Mouse (Mus musculus) embryonic stem cell, embryonic (primary cell): ENCODE data around the gene Krt23.

ENCODE experiments used
- CTCF ChIA-PET, 4 experiments: fragments of 300-600 bp in 2 of 4; fragments of 350-600 bp in 2 of 4; sonication (Branson Sonifier 250); formaldehyde crosslinking; loops; one replicate each; lab custom pipeline; 2022; ENCODE audit warnings: inconsistent platforms in 2 of 4; lab: Charles Lee
- POLR2A ChIA-PET, 4 experiments: fragments of 300-600 bp in 2 of 4; fragments of 350-600 bp in 2 of 4; sonication (Branson Sonifier 250); formaldehyde crosslinking; loops; one replicate each; lab custom pipeline; 2022; ENCODE audit warnings: antibody characterized with exemption in 4 of 4, inconsistent platforms in 1 of 4; lab: Charles Lee

Krt23 gene

GRCm38 (mm10) chr11:99463155-99463554, 29.8 kb downstream of the Krt23 start:
- CTCF ChIA-PET = interaction anchor here in 3 of 4 experiments (0.5 to 2.1 kb wide), 11 partner anchors 16 to 835 kb away, joined by 3 to 9 read pairs (median 4); no protein-coding TSS in a partner anchor
- POLR2A ChIA-PET = no interaction called here

- ChIA-PET POLR2A (no interaction called here), CTCF (interaction anchor here in 2 of 4 experiments (0.6 to 1.8 kb wide), 2 partner anchors 82 to 1117 kb away, joined by 3 to 5 read pairs; no protein-coding TSS in a partner anchor)
These were observed 31.2 kb downstream of the Krt23 start for GRCm38 (mm10) chr11:99461736-99462135.

- CTCF ChIA-PET = interaction anchor here in 1 of 4 experiments (1.2 to 1.4 kb wide), 2 partner anchors 252 to 823 kb away, joined by 3 to 4 read pairs; no protein-coding TSS in a partner anchor
These were observed 34.0 kb downstream of the Krt23 start for GRCm38 (mm10) chr11:99458887-99459286.

GRCm38 (mm10) chr11:99454759-99455158, 38.2 kb downstream of the Krt23 start:
- CTCF ChIA-PET = interaction anchor here in 1 of 4 experiments (0.6 kb wide), 1 partner anchor 38 kb away, joined by 3 read pairs; no protein-coding TSS in a partner anchor
- POLR2A ChIA-PET = no interaction called here

More at GRCm38 (mm10) chr11:99458887-99459286, 34.0 kb downstream of the Krt23 start:
- POLR2A ChIA-PET = no interaction called here

- ChIA-PET CTCF (interaction anchor here in 1 of 4 experiments (0.6 kb wide), 1 partner anchor 86 kb away, joined by 4 read pairs; no protein-coding TSS in a partner anchor), POLR2A (no interaction called here)
These were observed 38.9 kb downstream of the Krt23 start for GRCm38 (mm10) chr11:99454044-99454443.

- ChIA-PET POLR2A (no interaction called here), CTCF (no interaction called here)
These were observed 44.2 kb downstream of the Krt23 start for GRCm38 (mm10) chr11:99448769-99449168.

- POLR2A ChIA-PET = interaction anchor here in 1 of 4 experiments (0.6 kb wide), 1 partner anchor 813 kb away, joined by 3 read pairs; no protein-coding TSS in a partner anchor
- CTCF ChIA-PET = no interaction called here
These were observed 51.7 kb downstream of the Krt23 start for GRCm38 (mm10) chr11:99441220-99441619.

- POLR2A ChIA-PET = interaction anchor here in 1 of 4 experiments (0.7 kb wide), 1 partner anchor 130 kb away, joined by 3 read pairs; no protein-coding TSS in a partner anchor
- CTCF ChIA-PET = interaction anchor here in 1 of 4 experiments (0.5 kb wide), 1 partner anchor 24 kb away, joined by 3 read pairs; no protein-coding TSS in a partner anchor
These were observed 53.5 kb downstream of the Krt23 start for GRCm38 (mm10) chr11:99439465-99439864.

- CTCF ChIA-PET = interaction anchor here in 1 of 4 experiments (0.6 kb wide), 1 partner anchor 656 kb away, joined by 4 read pairs; no protein-coding TSS in a partner anchor
These were observed 55.0 kb downstream of the Krt23 start, which contains the start of gene Krt20 for GRCm38 (mm10) chr11:99437972-99438371. Gene Krt20 (minus strand): TSS chr11:99438150.

GRCm38 (mm10) chr11:99436625-99437024, 56.3 kb downstream of the Krt23 start:
- ChIA-PET POLR2A (no interaction called here), CTCF (no interaction called here)

More at GRCm38 (mm10) chr11:99437972-99438371, 55.0 kb downstream of the Krt23 start, which contains the start of gene Krt20:
- POLR2A ChIA-PET = no interaction called here

- POLR2A ChIA-PET = interaction anchor here in 1 of 4 experiments (0.6 kb wide), 1 partner anchor 171 kb away, joined by 3 read pairs; no protein-coding TSS in a partner anchor
- CTCF ChIA-PET = interaction anchor here (0.6 to 1.3 kb wide), 6 partner anchors 13 to 66 kb away, joined by 3 to 8 read pairs (median 3); no protein-coding TSS in a partner anchor
These were observed 62.3 kb downstream of the Krt23 start for GRCm38 (mm10) chr11:99430670-99431069.
